In the genomic region with DNA sequence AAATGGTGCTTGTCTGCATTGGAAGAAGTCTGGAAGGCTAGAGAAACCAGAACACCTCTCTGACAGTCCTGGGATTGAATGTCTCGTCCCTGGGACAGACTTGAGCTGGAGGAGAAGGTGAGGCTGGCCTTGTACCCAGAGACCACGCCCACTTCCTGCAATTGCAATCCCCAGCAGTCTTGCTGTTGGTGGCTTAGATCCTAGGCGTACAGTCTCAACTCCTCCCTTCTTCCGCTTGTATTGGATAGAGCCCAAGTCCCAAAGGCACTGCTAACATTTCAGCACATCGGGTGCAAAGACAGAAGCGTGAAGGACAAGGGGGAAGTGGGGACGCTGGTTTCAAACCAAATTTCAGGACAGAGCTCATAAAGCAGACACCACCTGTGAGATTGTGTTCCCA, we compare ENCODE assay signal across 10 mouse cellular contexts.
DNase-seq lines count a peak whose midpoint lies in the region; ATAC-seq and TF ChIP-seq lines count a peak whose summit lies in the region.
"Had no signal": no experiment of that assay in that cellular context is flagged by ENCODE, and none has a peak within 500 bp of the region (broad histone marks: within the 10 kb centered on the region; RNA-seq: fewer than 3 reads in every experiment).

No protein-coding gene starts in this region.

- H3K36me3 ChIP-seq in heart, embryonic 10.5 days, result no peaks in the 10 kb centered on the region
- H3K36me3 ChIP-seq in ES-E14 (ENCODE audit: control insufficient read depth, insufficient read depth, low read length, poor library complexity, severe bottlenecking), result no peaks in the 10 kb centered on the region
- no peaks in the 10 kb centered on the region for H3K36me3 ChIP-seq in heart, postnatal 0 days (replicated peaks; ENCODE audit: control insufficient read depth, insufficient read depth, low read length)
- H3K36me3 ChIP-seq in midbrain, postnatal 0 days (ENCODE audit: insufficient read depth, low read length), result no peaks in the 10 kb centered on the region
- H3K36me3 ChIP-seq: lung, embryonic 15.5 days had no signal

- DNase-seq in heart, adult 11 months, result peak; percentile 93
- no peak for DNase-seq in heart, embryonic 10.5 days (ENCODE audit: low spot score)
- peak; percentile 39 for DNase-seq in ES-E14 (ENCODE audit: low read depth, low spot score)
- DNase-seq in heart, postnatal 0 days (ENCODE audit: low spot score), result peak; percentile 35
- no peak for DNase-seq in layer of hippocampus, adult 11-12 months (ENCODE audit: low spot score)
- no peak for DNase-seq in midbrain, postnatal 0 days (ENCODE audit: low spot score)
- DNase-seq in right cerebral cortex, adult 2 months (ENCODE audit: low spot score in 2 of 2), result no peak

- 35% methylated on average over 7 of the region's 7 CpGs for WGBS in heart, embryonic 10.5 days
- WGBS in heart, postnatal 0 days, result 24% methylated on average over 7 of the region's 7 CpGs
- 73% methylated on average over 7 of the region's 7 CpGs for WGBS in midbrain, postnatal 0 days

- no peak overlapping the region for H3K9ac ChIP-seq in ES-E14 (ENCODE audit: insufficient read depth, low read depth, low read length, poor library complexity, severe bottlenecking)
- H3K9ac ChIP-seq in heart, postnatal 0 days (replicated peaks; ENCODE audit: low read depth, low read length), result no peak overlapping the region
- H3K9ac ChIP-seq in midbrain, postnatal 0 days (replicated peaks; ENCODE audit: low read length, poor library complexity, severe bottlenecking), result no peak overlapping the region
- H3K9ac ChIP-seq: lung, embryonic 15.5 days had no signal

- no peak overlapping the region for H3K27ac ChIP-seq in heart, embryonic 10.5 days
- no peak overlapping the region for H3K27ac ChIP-seq in ES-E14 (ENCODE audit: insufficient read depth, low read depth, low read length, poor library complexity, severe bottlenecking)
- no peak overlapping the region for H3K27ac ChIP-seq in heart, postnatal 0 days (ENCODE audit: low read depth)
- H3K27ac ChIP-seq in midbrain, postnatal 0 days (ENCODE audit: low read depth, low read length), result no peak overlapping the region
- H3K27ac ChIP-seq: lung, embryonic 15.5 days had no signal

- no peak overlapping the region for H3K4me3 ChIP-seq in heart, embryonic 10.5 days
- no peak overlapping the region for H3K4me3 ChIP-seq in ES-E14 (ENCODE audit: insufficient read depth in 1 of 2, low read depth in 1 of 2, low read length in 2 of 2, poor library complexity in 1 of 2, severe bottlenecking in 1 of 2)
- H3K4me3 ChIP-seq in heart, postnatal 0 days (ENCODE audit: low read depth, low read length), result no peak overlapping the region
- no peak overlapping the region for H3K4me3 ChIP-seq in midbrain, postnatal 0 days (ENCODE audit: low read depth, low read length)
- H3K4me3 ChIP-seq: lung, embryonic 15.5 days had no signal

- no peak overlapping the region for H3K4me2 ChIP-seq in heart, postnatal 0 days (ENCODE audit: low read depth, low read length)
- H3K4me2 ChIP-seq in midbrain, postnatal 0 days (ENCODE audit: low read depth, low read length, poor library complexity, severe bottlenecking), result no peak overlapping the region
- H3K4me2 ChIP-seq: lung, embryonic 15.5 days had no signal

- H3K27me3 ChIP-seq in heart, embryonic 10.5 days (ENCODE audit: insufficient read depth, poor library complexity, severe bottlenecking), result no peaks in the 10 kb centered on the region
- no peaks in the 10 kb centered on the region for H3K27me3 ChIP-seq in heart, postnatal 0 days (ENCODE audit: control insufficient read depth, insufficient read depth, low read length)
- H3K27me3 ChIP-seq in midbrain, postnatal 0 days (ENCODE audit: insufficient read depth, low read length), result no peaks in the 10 kb centered on the region
- H3K27me3 ChIP-seq: lung, embryonic 15.5 days had no signal

- no peaks in the 10 kb centered on the region for H3K9me3 ChIP-seq in heart, embryonic 10.5 days
- no peaks in the 10 kb centered on the region for H3K9me3 ChIP-seq in ES-E14 (ENCODE audit: control insufficient read depth, insufficient read depth, low read depth, low read length)
- no peaks in the 10 kb centered on the region for H3K9me3 ChIP-seq in heart, postnatal 0 days (replicated peaks; ENCODE audit: control insufficient read depth, low read length)
- no peaks in the 10 kb centered on the region for H3K9me3 ChIP-seq in midbrain, postnatal 0 days (ENCODE audit: low read length)
- H3K9me3 ChIP-seq: lung, embryonic 15.5 days had no signal

- in situ Hi-C loops in ES-E14 (cut with MboI; ENCODE audit: low sequenced_read_pairs in 2 of 2, unreplicated experiment in 2 of 2), result no loop called here

- peaks cover 9% of the 10 kb centered on the region for H3K4me1 ChIP-seq in heart, embryonic 10.5 days
- peaks cover 0 to 3% of the 10 kb centered on the region in 2 experiments; a peak in 1 of 4 replicates for H3K4me1 ChIP-seq in ES-E14 (ENCODE audit: control insufficient read depth in 2 of 2, insufficient read depth in 2 of 2, low read length in 2 of 2, poor library complexity in 1 of 2)
- H3K4me1 ChIP-seq in heart, postnatal 0 days (ENCODE audit: control insufficient read depth, insufficient read depth), result no peaks in the 10 kb centered on the region
- no peaks in the 10 kb centered on the region for H3K4me1 ChIP-seq in midbrain, postnatal 0 days (ENCODE audit: insufficient read depth, low read length)
- H3K4me1 ChIP-seq: lung, embryonic 15.5 days had no signal

- ATAC-seq in heart, postnatal 0 days (ENCODE audit: insufficient read depth, low read depth), result no peak
- peak; percentile 91 for ATAC-seq in megakaryocyte progenitor cell, adult 5-6 weeks (replicated peaks; ENCODE audit: poor library complexity)
- no peak for ATAC-seq in midbrain, postnatal 0 days (ENCODE audit: low FRiP score)
- ATAC-seq: hindbrain, embryonic 16.5 days had no signal

- TF ChIP-seq CTCF in heart, postnatal 0 days (IDR thresholded peaks at IDR 0.05; ENCODE audit: low read depth), result no peak
- no peak for TF ChIP-seq CTCF in midbrain, postnatal 0 days (IDR thresholded peaks at IDR 0.05)

- TF ChIP-seq EP300 in heart, postnatal 0 days (IDR thresholded peaks at IDR 0.05; ENCODE audit: low read depth), result no peak

TF ChIP-seq in ES-E14, 5 proteins besides CTCF, POLR2A, EP300 and RAD21:
- TF ChIP-seq CHD2 (IDR thresholded peaks at IDR 0.05; ENCODE audit: low read depth, low read length) (no peak), ZNF384 (IDR thresholded peaks at IDR 0.05; ENCODE audit: low read depth, low read length) (no peak), HCFC1 (IDR thresholded peaks at IDR 0.05; ENCODE audit: borderline replicate concordance, insufficient read depth, low read length) (no peak), ZC3H11A (IDR thresholded peaks at IDR 0.05; ENCODE audit: borderline replicate concordance, low read depth, low read length) (no peak), MAFK (IDR thresholded peaks at IDR 0.05; ENCODE audit: insufficient read depth, low read depth, low read length) (no peak)

Comparison
In these comparisons a context has a peak if more than half of its experiments do, and no peak if none do; other contexts are left out.
1. DNase-seq: peak in heart, adult 11 months (single experiment), ES-E14 (single experiment) and heart, postnatal 0 days (single experiment); none in heart, embryonic 10.5 days (single experiment), layer of hippocampus, adult 11-12 months (single experiment), midbrain, postnatal 0 days (single experiment) and right cerebral cortex, adult 2 months (0 of 2).